In the genomic region with DNA sequence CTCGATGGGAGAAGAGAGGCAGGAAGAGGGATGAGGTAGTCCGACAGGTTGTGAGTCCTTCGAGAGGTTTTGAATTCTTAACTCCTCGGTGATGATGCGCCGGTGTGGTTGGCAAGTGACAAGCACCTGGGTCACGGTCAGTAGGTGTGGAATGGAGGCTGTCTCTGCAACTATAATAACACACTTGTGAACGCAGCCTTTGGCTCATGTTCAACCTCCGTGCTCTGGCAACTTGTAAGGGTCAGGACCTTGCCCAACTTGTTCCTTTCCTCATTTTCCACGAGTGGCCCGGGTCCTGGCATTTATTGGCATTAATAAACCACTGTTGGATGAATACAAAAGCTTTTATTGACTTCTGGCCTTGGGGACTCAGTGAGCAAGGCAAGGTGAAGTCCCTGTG, we compare ENCODE assay signal across 8 mouse cellular contexts. TPM values are rescaled to one million over a fixed set of nuclear protein-coding genes. Genes with fewer than 3 reads are reported as not detected.
DNase-seq lines count a peak whose midpoint lies in the region; ATAC-seq lines count a peak whose summit lies in the region.

No protein-coding gene starts in this region.

- H3K4me3 ChIP-seq in forebrain, embryonic 14.5 days (ENCODE audit: low read depth, low read length), result peak overlapping the region; percentile 94
- peak overlapping the region; percentile 85 for H3K4me3 ChIP-seq in midbrain, embryonic 15.5 days

- ATAC-seq in forebrain, embryonic 14.5 days, result no peak
- no peak; the same call in 1 of the 2 replicates for ATAC-seq in midbrain, embryonic 15.5 days (replicated peaks)
- ATAC-seq in megakaryocyte progenitor cell, adult 5-6 weeks (replicated peaks; ENCODE audit: poor library complexity), result no peak

- 36% methylated on average over 11 of the region's 11 CpGs for WGBS in forebrain, embryonic 14.5 days
- 25% methylated on average over 11 of the region's 11 CpGs for WGBS in midbrain, embryonic 15.5 days

- no peaks in the 10 kb centered on the region for H3K27me3 ChIP-seq in forebrain, embryonic 14.5 days (replicated peaks; ENCODE audit: control insufficient read depth, insufficient read depth, low read length)
- H3K27me3 ChIP-seq in midbrain, embryonic 15.5 days (replicated peaks), result no peaks in the 10 kb centered on the region

- no peaks in the 10 kb centered on the region for H3K9me3 ChIP-seq in forebrain, embryonic 14.5 days (replicated peaks; ENCODE audit: control insufficient read depth, low read length)
- H3K9me3 ChIP-seq in midbrain, embryonic 15.5 days, result no peaks in the 10 kb centered on the region

- H3K4me1 ChIP-seq in forebrain, embryonic 14.5 days (ENCODE audit: control insufficient read depth, insufficient read depth, low read length), result peaks cover 12% of the 10 kb centered on the region; the same call in 1 of the 2 replicates
- peaks cover 19% of the 10 kb centered on the region for H3K4me1 ChIP-seq in midbrain, embryonic 15.5 days

- H3K27ac ChIP-seq in forebrain, embryonic 14.5 days (ENCODE audit: low read depth, low read length), result no peak overlapping the region
- H3K27ac ChIP-seq in midbrain, embryonic 15.5 days, result no peak overlapping the region

- H3K36me3 ChIP-seq in forebrain, embryonic 14.5 days (ENCODE audit: control insufficient read depth, insufficient read depth, low read length), result peaks cover 17% of the 10 kb centered on the region
- peaks cover 5% of the 10 kb centered on the region for H3K36me3 ChIP-seq in midbrain, embryonic 15.5 days (replicated peaks)

- peak overlapping the region; percentile 89 for H3K9ac ChIP-seq in forebrain, embryonic 14.5 days (ENCODE audit: low read length)
- peak overlapping the region; percentile 89 for H3K9ac ChIP-seq in midbrain, embryonic 15.5 days

- DNase-seq in adrenal gland, postnatal 14 days, result peak; percentile 32
- DNase-seq in adrenal gland, adult (ENCODE audit: inconsistent age in 2 of 2, low spot score in 1 of 2), result no peak
- DNase-seq in 3134 (ENCODE audit: extremely low read depth, insufficient read length, low spot score), result peak; percentile 23
- DNase-seq in forebrain, embryonic 14.5 days (ENCODE audit: low spot score), result no peak
- DNase-seq in kidney, postnatal 14 days, result peak; percentile 22
- no peak for DNase-seq in urinary bladder, postnatal 36 days (ENCODE audit: low spot score in 2 of 2)

- peak overlapping the region; percentile 75 for H3K4me2 ChIP-seq in forebrain, embryonic 14.5 days (ENCODE audit: low read length)
- peak overlapping the region; percentile 83 for H3K4me2 ChIP-seq in midbrain, embryonic 15.5 days

RNA-seq across cellular contexts. Expression of a gene that starts 1.3 kb away (rescaled TPM):
- total RNA-seq in adrenal gland, postnatal 14 days (2021), result 55.2 and 60.1 TPM in 2 replicates
- 36.6 and 38.2 TPM in 2 replicates for polyA plus RNA-seq in forebrain, embryonic 14.5 days (2014; fragmentation: Nextera tagmentation; extraction: Ambion mirVana)
- polyA plus RNA-seq in midbrain, embryonic 15.5 days (2015; fragmentation: Nextera tagmentation; extraction: Ambion mirVana), result 40.0 and 44.4 TPM in 2 replicates
- 13.8 and 14.0 TPM in 2 replicates for total RNA-seq in megakaryocyte progenitor cell, adult 5-6 weeks (2015)
- total RNA-seq in megakaryocyte progenitor cell, adult 5-6 weeks (2017), result 13.5 and 15.4 TPM in 2 replicates

RNA-seq across cellular contexts. Expression of a gene that starts 50.7 kb away (rescaled TPM):
- total RNA-seq in adrenal gland, postnatal 14 days (2021), result 35.6 and 35.7 TPM in 2 replicates
- 62.9 and 67.3 TPM in 2 replicates for polyA plus RNA-seq in forebrain, embryonic 14.5 days (2014; fragmentation: Nextera tagmentation; extraction: Ambion mirVana)
- polyA plus RNA-seq in midbrain, embryonic 15.5 days (2015; fragmentation: Nextera tagmentation; extraction: Ambion mirVana), result 45.1 and 48.1 TPM in 2 replicates
- 13.8 and 16.2 TPM in 2 replicates for total RNA-seq in megakaryocyte progenitor cell, adult 5-6 weeks (2015)
- 29.7 and 37.5 TPM in 2 replicates for total RNA-seq in megakaryocyte progenitor cell, adult 5-6 weeks (2017)

RNA-seq across cellular contexts. Expression of a gene that starts 50.7 kb away (rescaled TPM):
- 42.9 and 51.2 TPM in 2 replicates for total RNA-seq in adrenal gland, postnatal 14 days (2021)
- polyA plus RNA-seq in forebrain, embryonic 14.5 days (2014; fragmentation: Nextera tagmentation; extraction: Ambion mirVana), result 79.9 and 81.9 TPM in 2 replicates
- 62.6 and 63.4 TPM in 2 replicates for polyA plus RNA-seq in midbrain, embryonic 15.5 days (2015; fragmentation: Nextera tagmentation; extraction: Ambion mirVana)
- total RNA-seq in megakaryocyte progenitor cell, adult 5-6 weeks (2015), result 45.9 and 53.7 TPM in 2 replicates
- total RNA-seq in megakaryocyte progenitor cell, adult 5-6 weeks (2017), result 26.1 and 40.1 TPM in 2 replicates

Comparison
In these comparisons a context has a peak if more than half of its experiments do, and no peak if none do; other contexts are left out.
1. DNase-seq: peak in adrenal gland, postnatal 14 days (single experiment), 3134 (single experiment) and kidney, postnatal 14 days (single experiment); none in adrenal gland, adult (0 of 2), forebrain, embryonic 14.5 days (single experiment) and urinary bladder, postnatal 36 days (0 of 2).